Mouse (Mus musculus) E14TG2a.4 (cell line): ENCODE results near the gene Sp6.

ENCODE experiments used
- H3K27me3 ChIP-seq: 2 replicates; pipeline ENCODE4 v1.6.1; 2014; ENCODE audit warnings: low read length, control low read depth; ENCODE audit not compliant: insufficient read depth
- H3K36me3 ChIP-seq: 2 replicates; pipeline ENCODE4 v1.6.1; 2014; ENCODE audit warnings: low read length, control low read depth; ENCODE audit not compliant: insufficient read depth
- H3K4me1 ChIP-seq: replicated peaks from 2 replicates; pipeline ENCODE4 v1.6.1; 2014; ENCODE audit warnings: low read depth, low read length, control low read depth
- H3K4me3 ChIP-seq: replicated peaks from 2 replicates; pipeline ENCODE4 v1.5.1; 2014; ENCODE audit warnings: mild to moderate bottlenecking, low read length
- H3K9me3 ChIP-seq: 2 replicates; pipeline ENCODE4 v1.6.1; 2014; ENCODE audit warnings: low read length, control low read depth
- CTCF ChIP-seq: conservative IDR thresholded peaks from 2 replicates; pipeline ENCODE4 v1.5.1; 2014; ENCODE audit warnings: low read length
- NANOG ChIP-seq: IDR thresholded peaks from 2 replicates; pipeline ENCODE4 v1.6.1; 2014; ENCODE audit warnings: borderline replicate concordance, low read length, mixed read lengths
- POU5F1 ChIP-seq: IDR thresholded peaks from 2 replicates; pipeline ENCODE4 v1.6.1; 2014; ENCODE audit warnings: low read length, borderline replicate concordance

Gene Sp6

DNA sequence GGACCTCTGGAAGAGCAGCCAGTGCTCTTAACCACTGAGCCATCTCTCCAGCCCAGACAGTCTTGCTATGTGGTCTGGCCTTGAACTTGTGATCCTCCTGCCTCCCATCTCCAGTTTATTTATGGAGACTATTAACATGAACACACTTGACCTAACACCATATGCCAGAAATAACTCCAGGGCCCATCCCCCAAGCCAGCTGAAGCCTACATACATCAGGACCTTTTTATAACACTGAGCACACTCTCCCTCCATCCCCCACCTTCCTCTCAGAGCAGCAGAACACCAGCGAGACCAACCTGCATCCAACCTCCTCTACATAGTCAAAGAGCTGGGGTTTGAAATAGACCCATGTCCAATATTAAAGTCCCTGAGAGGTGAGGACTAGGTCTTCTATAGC is 57.9 kb downstream of the Sp6 start:
- Histone ChIP-seq H3K4me3 (no peak overlapping the region), H3K4me1 (peaks cover 48% of the 10 kb centered on the region), H3K27me3 (no peaks in the 10 kb centered on the region), H3K9me3 (no peaks in the 10 kb centered on the region), H3K36me3 (peaks cover 21% of the 10 kb centered on the region)
- TF ChIP-seq NANOG, result no peak
- no peak for TF ChIP-seq CTCF
- TF ChIP-seq POU5F1, result no peak

DNA sequence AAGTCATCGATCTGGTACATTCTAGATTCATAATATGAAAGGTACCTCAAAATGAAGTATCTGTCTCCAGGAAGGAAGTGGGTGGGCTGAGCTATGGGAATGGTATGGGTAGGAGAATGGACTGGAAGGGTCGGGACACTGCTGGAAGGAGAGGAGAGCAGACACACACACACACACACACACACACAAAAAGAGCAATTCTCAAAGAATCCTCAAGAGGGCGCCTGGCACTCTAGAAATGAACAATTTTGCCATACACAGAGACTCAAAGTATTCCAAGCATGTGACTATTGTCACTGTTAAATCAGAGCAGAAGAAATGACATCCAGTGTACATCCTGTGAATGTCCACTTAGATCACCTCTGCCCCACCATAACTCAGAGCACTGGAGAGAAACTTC is 59.3 kb downstream of the Sp6 start:
- peaks cover 18% of the 10 kb centered on the region for H3K36me3 ChIP-seq
- no peak overlapping the region for H3K4me3 ChIP-seq
- H3K4me1 ChIP-seq, result peaks cover 34% of the 10 kb centered on the region
- H3K27me3 ChIP-seq, result no peaks in the 10 kb centered on the region
- H3K9me3 ChIP-seq, result no peaks in the 10 kb centered on the region
- TF ChIP-seq CTCF, result peak; percentile 75
- TF ChIP-seq NANOG, result no peak

DNA sequence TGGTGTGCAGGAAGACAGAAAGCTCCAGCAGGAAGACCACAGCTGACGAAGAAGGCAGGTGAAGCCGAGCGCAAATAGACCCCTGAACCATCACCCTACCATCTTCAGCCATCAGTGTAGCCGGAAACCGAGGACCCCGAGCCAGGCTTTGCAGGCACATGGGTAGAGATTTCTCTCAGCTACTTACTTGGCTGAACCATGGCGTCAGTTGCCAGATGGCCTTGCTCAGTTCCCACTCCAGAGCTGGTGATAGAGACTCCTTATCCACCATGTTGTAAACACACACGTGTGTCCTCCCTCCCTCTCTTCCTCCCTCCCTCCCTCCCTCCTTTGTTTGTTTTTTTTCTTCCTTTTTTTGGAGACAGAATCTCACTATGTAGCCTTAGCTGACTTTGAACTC is 61.0 kb downstream of the Sp6 start:
- H3K27me3 ChIP-seq, result no peaks in the 10 kb centered on the region
- H3K9me3 ChIP-seq, result no peaks in the 10 kb centered on the region
- TF ChIP-seq NANOG (no peak), CTCF (no peak), POU5F1 (no peak)
- peaks cover 19% of the 10 kb centered on the region for H3K4me1 ChIP-seq
- H3K36me3 ChIP-seq, result peaks cover 2% of the 10 kb centered on the region; the same call in 1 of the 2 replicates
- no peak overlapping the region for H3K4me3 ChIP-seq
